Mouse (Mus musculus) CD4-positive, CD25-positive, alpha-beta regulatory T cell, adult 4 months (primary cell): ENCODE data around the gene Fuom. TPM values are rescaled to one million over a fixed set of nuclear protein-coding genes. Genes with fewer than 3 reads are reported as not detected.

Source experiments
- ATAC-seq: one replicate; pipeline ENCODE4 v1.8.0; 2017
- polyA plus RNA-seq, 2 experiments: library from polyadenylated mRNA; unstranded; fragments of 100-300 nt; shearing (Covaris generic); gene quantifications; one replicate each; pipeline ENCODE4 v1.2.1; 2017

Gene Fuom
- polyA plus RNA-seq, 2 experiments from 2014 or later, result 6.0 to 7.6 TPM

GRCm38 (mm10) chr7:140098466-140098865 lies 3.8 kb downstream of the Fuom start:
- no peak for ATAC-seq

GRCm38 (mm10) chr7:140096055-140096454 lies 6.2 kb downstream of the Fuom start:
- no peak for ATAC-seq

- no peak for ATAC-seq
Observed at GRCm38 (mm10) chr7:140095556-140095955, 6.7 kb downstream of the Fuom start.

- no peak for ATAC-seq
Observed at GRCm38 (mm10) chr7:140094954-140095353, 7.3 kb downstream of the Fuom start.

GRCm38 (mm10) chr7:140092924-140093528 lies 9.2 kb downstream of the Fuom start, which contains the start of gene Prap1:
Gene Prap1 (plus strand): TSS chr7:140093395.
- no peak for ATAC-seq

- ATAC-seq, result no peak
Observed at GRCm38 (mm10) chr7:140090601-140091000, 11.6 kb downstream of the Fuom start.

- no peak for ATAC-seq
Observed at GRCm38 (mm10) chr7:140082242-140082678, 20.0 kb downstream of the Fuom start, which contains the start of gene Caly. Gene Caly (minus strand): TSS chr7:140082548.

GRCm38 (mm10) chr7:140081408-140082241 lies 20.6 kb downstream of the Fuom start:
- ATAC-seq, result no peak

- ATAC-seq, result peak; percentile 71
Observed at GRCm38 (mm10) chr7:140080503-140081156, 21.6 kb downstream of the Fuom start.

- peak; percentile 66 for ATAC-seq
Observed at GRCm38 (mm10) chr7:140078711-140079110, 23.5 kb downstream of the Fuom start.

- ATAC-seq, result no peak
Observed at GRCm38 (mm10) chr7:140077698-140078097, 24.5 kb downstream of the Fuom start.

GRCm38 (mm10) chr7:140070042-140070711 lies 32.1 kb downstream of the Fuom start:
- ATAC-seq, result no peak

- ATAC-seq, result no peak
Observed at GRCm38 (mm10) chr7:140067397-140067796, 34.8 kb downstream of the Fuom start.

GRCm38 (mm10) chr7:140063092-140063491 lies 39.1 kb downstream of the Fuom start:
- peak; percentile 58 for ATAC-seq

- ATAC-seq, result no peak
Observed at GRCm38 (mm10) chr7:140062307-140062706, 39.9 kb downstream of the Fuom start.

GRCm38 (mm10) chr7:140061832-140062130 lies 40.5 kb downstream of the Fuom start:
- no peak for ATAC-seq

GRCm38 (mm10) chr7:140060936-140061831 lies 41.1 kb downstream of the Fuom start:
- no peak for ATAC-seq

GRCm38 (mm10) chr7:140059601-140060000 lies 42.6 kb downstream of the Fuom start:
- ATAC-seq, result no peak

GRCm38 (mm10) chr7:140058528-140058927 lies 43.7 kb downstream of the Fuom start:
- no peak for ATAC-seq

GRCm38 (mm10) chr7:140057413-140058407 lies 44.5 kb downstream of the Fuom start:
- ATAC-seq, result no peak

GRCm38 (mm10) chr7:140054124-140054523 lies 48.1 kb downstream of the Fuom start:
- no peak for ATAC-seq
